Mouse (Mus musculus) layer of hippocampus, adult 2 months (tissue): Measurements from ENCODE around the gene Kat14. TPM values are rescaled to one million over a fixed set of nuclear protein-coding genes. Genes with fewer than 3 reads are reported as not detected.

ENCODE experiments used
- DNase-seq, 2 experiments: peaks; one replicate each; pipeline ENCODE4 v3.0.0; 2022; ENCODE audit warnings: low spot score in 2 of 2
- H3K27ac ChIP-seq: fragments of 200-600 bp; 2 replicates; pipeline ENCODE4 v1.8.1; 2022
- H3K4me3 ChIP-seq: fragments of 200-600 bp; 2 replicates; pipeline ENCODE4 v1.8.1; 2022; ENCODE audit warnings: mild to moderate bottlenecking
- CTCF ChIP-seq: fragments of 200-600 bp; conservative IDR thresholded peaks from 2 replicates; pipeline ENCODE4 v1.8.1; 2022; ENCODE audit warnings: antibody characterized with exemption, mild to moderate bottlenecking, moderate library complexity
- total RNA-seq, 2 experiments: library from RNA; stranded (reverse); gene quantifications; 2 replicates each; pipeline ENCODE4 v1.2.3; 2021

The Kat14 gene
- total RNA-seq, 2 experiments from 2014 or later: 31.4 to 32.7 TPM

GRCm38 (mm10) chr2:144439191-144439700 is 70.5 kb downstream of the Kat14 start:
- TF ChIP-seq CTCF: no peak
- Histone ChIP-seq H3K4me3 (no peak overlapping the region), H3K27ac (no peak overlapping the region)
- DNase-seq: no peak

GRCm38 (mm10) chr2:144441386-144441915 is 72.7 kb downstream of the Kat14 start:
- peak overlapping the region; percentile 39; the same call in 1 of the 2 replicates for H3K27ac ChIP-seq
- no peak for TF ChIP-seq CTCF
- no peak for DNase-seq
- no peak overlapping the region for H3K4me3 ChIP-seq

GRCm38 (mm10) chr2:144446360-144446999 is 77.7 kb downstream of the Kat14 start:
- no peak for TF ChIP-seq CTCF
- H3K4me3 ChIP-seq: no peak overlapping the region
- no peak for DNase-seq
- H3K27ac ChIP-seq: no peak overlapping the region

- Histone ChIP-seq H3K27ac (no peak overlapping the region), H3K4me3 (no peak overlapping the region)
- TF ChIP-seq CTCF: no peak
- no peak for DNase-seq
Measured at GRCm38 (mm10) chr2:144450378-144450777, 81.6 kb downstream of the Kat14 start.

GRCm38 (mm10) chr2:144452364-144453008 is 83.7 kb downstream of the Kat14 start:
- H3K27ac ChIP-seq: no peak overlapping the region
- peak; percentile 92 for TF ChIP-seq CTCF

More at GRCm38 (mm10) chr2:144452364-144453008, 83.7 kb downstream of the Kat14 start:
- peak; percentile 82 to 88 for DNase-seq
- no peak overlapping the region for H3K4me3 ChIP-seq

Other genes starting within 250 kb of the Kat14 start
- gene Mgme1, start 98.3 kb upstream of the Kat14 start, total RNA-seq: 1 to 10 TPM; 4.7 to 4.8 TPM
- 10 to 100 TPM; 69.4 to 77.1 TPM for gene Snx5, start 98.1 kb upstream of the Kat14 start, total RNA-seq
- gene Ovol2, start 36.8 kb upstream of the Kat14 start, total RNA-seq: 1 to 10 TPM; 1.1 TPM
- gene Pet117, start within 50 bp of the Kat14 start, total RNA-seq: 1 to 10 TPM; 7.7 to 7.9 TPM
- gene Dzank1, start 158.4 kb downstream of the Kat14 start, total RNA-seq: 100 to 1,000 TPM; 126 TPM
- 10 to 100 TPM; 26.0 to 30.4 TPM for gene Polr3f, start 158.7 kb downstream of the Kat14 start, total RNA-seq
- 10 to 100 TPM; 28.1 to 30.2 TPM for gene Rbbp9, start 181.9 kb downstream of the Kat14 start, total RNA-seq
- 10 to 100 TPM; 46.1 to 46.6 TPM for gene Sec23b, start 187.2 kb downstream of the Kat14 start, total RNA-seq
- gene Smim26, start 225.1 kb downstream of the Kat14 start, total RNA-seq: 10 to 100 TPM; 57.2 to 62.7 TPM
- gene Dtd1, start 230.9 kb downstream of the Kat14 start, total RNA-seq: 10 to 100 TPM; 69.9 to 75.4 TPM